Mouse (Mus musculus) mature B cell (primary cell): ENCODE data around the gene Foxo3.

Source experiments
- in situ Hi-C: fragments of 300-500 bp; cut with MboI; formaldehyde crosslinking; loops from 2 replicates; pipeline ENCODE4 v1.14.3; 2019

Gene Foxo3

GRCm38 (mm10) chr10:42276507-42277345, at the start of gene Foxo3:
Foxo3 (minus strand) TSS chr10:42276755.
- in situ Hi-C loops = no loop called here

DNA sequence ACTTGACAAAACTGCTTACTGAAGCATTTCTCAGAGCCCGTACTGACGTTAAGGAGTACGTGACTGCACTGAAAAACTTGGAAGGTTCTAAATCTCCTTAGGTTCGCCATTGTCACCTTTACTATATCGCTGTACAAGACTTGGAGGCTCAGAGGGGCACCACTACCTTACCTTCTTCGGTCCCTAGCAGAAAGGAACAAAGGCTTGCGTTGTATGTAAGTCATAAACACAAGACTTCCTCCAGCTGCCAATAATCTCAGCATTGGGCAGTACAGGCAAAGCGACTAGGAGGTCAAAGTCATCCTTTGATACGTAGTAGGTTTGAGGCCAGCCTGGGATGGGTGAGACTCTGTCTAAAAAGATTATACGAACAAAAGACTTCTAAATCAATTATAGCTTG, 48.8 kb upstream of the Foxo3 start:
- in situ Hi-C loops = no loop called here

- in situ Hi-C loops = no loop called here
Measured at GRCm38 (mm10) chr10:42323978-42324377, 47.4 kb upstream of the Foxo3 start.

DNA sequence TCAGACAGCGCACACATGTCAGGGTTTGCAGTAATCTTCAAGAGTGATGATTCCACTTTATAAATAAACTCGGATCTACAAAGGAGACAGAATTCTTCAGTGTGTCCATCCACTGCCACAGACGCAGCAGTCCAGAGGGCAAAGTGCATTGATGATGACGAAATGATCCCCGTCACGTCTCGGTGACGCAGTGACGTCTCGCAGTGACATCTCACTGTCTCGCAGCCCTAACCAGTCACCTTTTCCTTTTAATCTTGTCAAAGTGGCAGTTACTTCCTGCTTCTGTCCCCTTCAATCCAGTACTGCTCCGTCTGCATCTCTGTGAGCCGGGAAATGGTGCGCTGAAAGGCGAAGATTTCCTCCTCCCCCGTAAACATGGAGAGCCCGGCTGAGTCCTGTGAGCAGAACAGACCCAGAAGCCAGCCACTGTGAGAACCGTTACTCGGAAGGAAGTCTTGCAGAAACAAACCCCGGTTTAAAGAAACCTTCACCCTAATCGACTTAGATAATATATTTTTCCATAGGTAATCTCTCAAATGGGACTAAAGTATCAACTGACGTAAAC, 36.7 kb upstream of the Foxo3 start:
- in situ Hi-C loops = no loop called here

GRCm38 (mm10) chr10:42312557-42312956, 36.0 kb upstream of the Foxo3 start:
- in situ Hi-C loops = no loop called here

DNA sequence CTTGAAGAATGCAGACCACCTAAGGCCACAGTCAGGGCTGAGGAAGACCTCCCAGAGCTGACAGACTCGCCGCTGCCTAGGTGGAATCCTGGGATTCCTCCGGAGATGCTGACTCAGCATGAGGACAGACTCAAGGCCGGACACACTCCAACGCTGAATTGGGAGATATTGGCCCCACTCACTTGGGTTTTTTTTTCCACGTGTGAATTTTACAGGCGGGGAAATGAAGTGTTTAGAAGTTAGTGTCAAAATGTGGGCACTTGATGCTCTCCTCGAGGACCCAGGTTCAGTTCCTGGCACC, 32.1 kb upstream of the Foxo3 start:
- in situ Hi-C loops = loop anchor here (10.0 kb wide), 1 partner anchor 326 kb away; no protein-coding TSS in a partner anchor

- in situ Hi-C loops = loop anchor here (10.0 kb wide), 1 partner anchor 327 kb away; no protein-coding TSS in a partner anchor
Measured at GRCm38 (mm10) chr10:42307980-42308686, 31.6 kb upstream of the Foxo3 start.

DNA sequence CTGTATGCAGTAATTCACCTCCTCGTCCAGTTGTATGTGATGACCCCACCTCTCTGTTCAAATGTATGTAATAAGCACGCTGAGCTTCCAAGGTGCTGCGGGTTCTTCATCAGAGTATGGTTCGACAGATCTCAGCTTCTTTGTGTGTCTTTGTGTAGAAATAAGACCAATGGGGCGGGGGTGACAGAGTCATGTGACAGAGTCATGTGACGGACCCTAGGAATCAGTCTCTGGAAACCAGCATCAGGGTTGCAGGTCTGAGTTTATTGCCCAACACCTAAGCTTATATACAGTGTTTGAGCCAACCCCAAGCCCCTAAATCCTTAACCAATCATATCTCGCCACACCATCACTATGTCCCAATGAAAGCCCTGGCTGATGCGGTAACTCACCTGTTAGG, 29.9 kb upstream of the Foxo3 start:
- in situ Hi-C loops = loop anchor here (10.0 kb wide), 1 partner anchor 328 kb away; no protein-coding TSS in a partner anchor

DNA sequence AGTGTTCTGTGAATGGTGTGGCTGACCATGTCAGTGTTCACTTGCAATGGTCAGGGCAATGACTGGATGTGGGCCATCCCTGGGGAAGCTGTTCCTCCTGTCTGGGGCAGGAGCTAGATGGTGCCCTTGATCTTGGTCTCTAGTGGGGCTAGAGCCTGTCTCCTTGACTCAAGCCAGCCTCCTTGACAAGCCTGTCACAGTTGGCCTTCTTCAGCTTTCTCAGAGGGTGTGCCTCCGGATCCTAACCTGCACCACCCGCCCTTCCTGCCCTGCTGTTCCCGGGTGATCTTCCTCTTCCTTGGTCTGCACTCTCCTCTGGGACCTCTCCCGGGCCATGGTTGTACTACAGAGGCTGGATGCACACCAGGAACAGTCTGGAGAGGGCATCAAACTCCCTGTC, 24.2 kb upstream of the Foxo3 start:
- in situ Hi-C loops = loop anchor here (10.0 kb wide), 1 partner anchor 334 kb away; no protein-coding TSS in a partner anchor

DNA sequence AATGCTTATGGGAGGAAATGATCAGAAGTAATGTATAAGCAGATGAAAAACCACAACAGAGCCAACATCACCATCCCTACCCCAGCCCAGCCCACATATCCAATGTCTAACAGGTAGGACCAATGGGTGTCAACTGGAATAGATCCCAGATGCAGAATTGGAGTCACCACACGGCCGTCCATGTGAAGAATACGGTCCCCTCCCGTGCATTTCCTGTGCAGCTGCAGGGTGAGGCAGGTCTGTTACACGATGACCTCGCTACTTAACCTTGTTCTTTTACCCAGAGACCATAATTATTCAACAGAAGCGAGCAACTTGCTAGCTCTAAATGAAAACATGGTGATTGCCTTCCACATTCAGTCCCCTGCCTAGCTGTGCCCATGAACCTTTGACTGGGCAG, 23.4 kb upstream of the Foxo3 start:
- in situ Hi-C loops = loop anchor here (10.0 kb wide), 4 partner anchors 275 to 485 kb away; no protein-coding TSS in a partner anchor

GRCm38 (mm10) chr10:42299426-42299825, 22.9 kb upstream of the Foxo3 start:
- in situ Hi-C loops = loop anchor here (10.0 kb wide), 3 partner anchors 275 to 485 kb away; no protein-coding TSS in a partner anchor

DNA sequence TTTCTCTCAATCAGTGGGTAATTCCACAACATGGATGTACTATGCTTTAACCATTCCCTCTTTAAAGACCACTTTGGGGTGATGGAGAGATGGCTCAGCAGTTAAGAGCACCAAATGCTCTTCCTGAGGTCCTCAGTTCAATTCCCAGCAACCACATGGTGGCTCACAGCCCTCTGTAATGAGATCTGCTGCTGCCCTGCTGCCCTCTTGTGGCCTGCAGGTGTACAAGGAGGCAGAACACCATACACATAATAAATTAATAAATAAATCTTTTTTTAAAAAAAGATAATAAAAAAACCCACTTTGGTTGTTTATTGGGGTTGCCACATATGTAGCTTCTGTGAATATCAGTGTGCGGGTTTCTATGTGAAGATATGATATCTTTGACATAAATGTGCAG, 21.4 kb upstream of the Foxo3 start:
- in situ Hi-C loops = loop anchor here (10.0 kb wide), 3 partner anchors 273 to 483 kb away; no protein-coding TSS in a partner anchor

DNA sequence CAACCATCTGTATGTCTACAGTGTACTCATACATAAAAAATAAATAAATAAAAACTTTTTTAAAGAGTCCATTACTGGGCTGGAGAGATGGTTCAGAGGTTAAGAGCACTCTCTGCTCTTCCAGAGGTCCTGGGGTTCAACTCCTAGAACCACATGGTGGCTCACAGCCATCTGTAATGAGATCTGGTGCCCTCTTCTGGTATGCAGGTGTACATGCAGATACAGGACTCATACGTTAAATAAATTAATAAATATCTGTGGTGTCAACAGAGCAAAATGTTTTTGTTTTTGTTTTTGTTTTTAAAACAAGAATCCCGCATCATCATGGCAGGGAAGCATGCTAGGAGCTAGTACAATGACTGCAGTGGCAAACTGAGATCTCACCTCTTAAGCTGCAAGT, 20.6 kb upstream of the Foxo3 start:
- in situ Hi-C loops = loop anchor here (10.0 kb wide), 3 partner anchors 272 to 482 kb away; no protein-coding TSS in a partner anchor

GRCm38 (mm10) chr10:42296559-42296958, 20.0 kb upstream of the Foxo3 start:
- in situ Hi-C loops = loop anchor here (10.0 kb wide), 3 partner anchors 272 to 482 kb away; no protein-coding TSS in a partner anchor

- in situ Hi-C loops = loop anchor here (10.0 kb wide), 3 partner anchors 270 to 480 kb away; no protein-coding TSS in a partner anchor
Measured at GRCm38 (mm10) chr10:42295028-42295427, 18.5 kb upstream of the Foxo3 start.

- in situ Hi-C loops = loop anchor here (10.0 kb wide), 3 partner anchors 270 to 480 kb away; no protein-coding TSS in a partner anchor
Measured at GRCm38 (mm10) chr10:42294392-42294791, 17.8 kb upstream of the Foxo3 start.

- in situ Hi-C loops = loop anchor here (10.0 kb wide), 3 partner anchors 269 to 479 kb away; no protein-coding TSS in a partner anchor
Measured at GRCm38 (mm10) chr10:42293877-42294276, 17.3 kb upstream of the Foxo3 start.

DNA sequence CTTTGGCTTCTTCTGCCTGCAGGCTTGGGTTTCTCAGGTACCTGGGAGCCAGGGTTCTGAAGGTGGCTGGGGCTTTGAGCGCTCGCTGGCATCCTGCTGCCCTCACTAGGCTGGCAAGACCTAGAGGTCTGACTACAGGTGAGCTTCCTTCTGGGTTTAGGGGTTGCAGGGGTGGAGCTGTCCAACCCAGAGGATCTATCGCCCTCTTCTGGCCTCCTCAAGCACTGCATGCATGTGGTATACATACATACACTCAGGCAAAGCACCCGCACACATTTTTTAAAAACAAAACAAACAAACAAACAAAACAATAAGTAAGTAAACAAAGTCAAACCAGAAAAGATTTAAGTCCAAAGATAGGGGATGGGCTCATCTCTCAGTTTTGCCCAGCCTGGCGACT, 14.8 kb upstream of the Foxo3 start:
- in situ Hi-C loops = loop anchor here (10.0 kb wide), 3 partner anchors 267 to 477 kb away; no protein-coding TSS in a partner anchor

GRCm38 (mm10) chr10:42287666-42288065, 11.1 kb upstream of the Foxo3 start:
- in situ Hi-C loops = no loop called here

- in situ Hi-C loops = no loop called here
Measured at GRCm38 (mm10) chr10:42278307-42278850, 1.8 kb upstream of the Foxo3 start.

- in situ Hi-C loops = no loop called here
Measured at GRCm38 (mm10) chr10:42277476-42278306, 1.1 kb upstream of the Foxo3 start.
